Mouse (Mus musculus) large intestine, adult 2 months (tissue): ENCODE results near the gene Plcxd2. TPM values are rescaled to one million over a fixed set of nuclear protein-coding genes. Genes with fewer than 3 reads are reported as not detected.

Experiments used
- polyA plus RNA-seq: library from polyadenylated mRNA; depleted of rRNA; stranded (reverse); fragments of >200 nt; gene quantifications from 2 replicates; pipeline ENCODE4 v1.2.3, GENCODE M21; 2012; rRNA removed

The Plcxd2 gene
- polyA plus RNA-seq, 1 experiment: 3.2 TPM

Other genes starting within 250 kb of the Plcxd2 start
- gene Phldb2, start 56.6 kb downstream of the Plcxd2 start, polyA plus RNA-seq: 1.6 and 4.6 TPM in 2 replicates
- 1.4 and 2.2 TPM in 2 replicates for gene Cd96, start 110.0 kb upstream of the Plcxd2 start, polyA plus RNA-seq
- gene Gm4737, start 144.9 kb upstream of the Plcxd2 start, polyA plus RNA-seq: 33.5 and 48.4 TPM in 2 replicates